Mouse (Mus musculus): ENCODE data around the gene Klhdc4.

Gene Klhdc4

GRCm38 (mm10) chr8:121806126-121806525 lies 23.2 kb downstream of the Klhdc4 start:
- no peak for DNase-seq

- no peak for DNase-seq
Observed at GRCm38 (mm10) chr8:121804829-121805228, 24.5 kb downstream of the Klhdc4 start.

- DNase-seq = no peak
Observed at GRCm38 (mm10) chr8:121798401-121798800, 31.0 kb downstream of the Klhdc4 start.

DNA sequence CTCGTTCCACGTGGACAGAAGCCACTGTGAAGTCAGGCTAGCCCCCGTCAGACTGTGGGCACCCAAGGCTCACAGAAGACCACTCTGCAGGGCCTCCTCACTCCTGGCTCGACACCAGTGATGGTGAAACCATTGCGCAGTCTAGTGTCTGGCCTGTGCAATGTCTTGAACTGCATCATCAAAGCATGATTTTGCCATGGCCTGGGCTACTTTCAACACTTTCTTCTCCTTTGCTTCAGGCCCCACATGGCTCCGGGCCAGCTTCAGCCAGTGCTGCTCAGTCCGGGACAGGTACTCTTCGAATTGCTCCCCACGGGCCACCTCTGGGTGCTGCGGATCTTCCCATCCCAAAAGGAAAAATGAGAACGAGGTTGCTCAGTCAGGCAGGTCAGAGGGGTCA lies 33.0 kb downstream of the Klhdc4 start:
- no peak for DNase-seq

DNA sequence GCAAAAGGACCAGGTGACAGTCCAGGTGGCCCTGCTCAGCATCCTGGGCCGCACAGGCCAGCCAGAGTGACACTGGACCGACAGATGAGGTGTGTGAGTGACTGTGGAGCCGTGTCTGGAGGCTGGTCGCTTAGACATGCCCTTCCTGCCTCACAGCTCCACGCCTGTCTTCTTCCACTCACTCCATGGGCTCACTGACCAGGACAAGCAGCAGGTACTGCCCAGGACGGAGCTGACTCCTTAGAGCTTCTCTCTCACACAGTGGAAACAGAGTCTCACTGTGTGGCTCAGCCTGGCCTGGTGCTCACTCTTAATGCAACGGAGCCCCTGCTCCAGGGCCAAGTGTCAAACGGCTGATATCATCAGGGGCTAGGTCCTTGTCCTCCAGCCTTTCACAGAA lies 33.9 kb downstream of the Klhdc4 start:
- no peak for DNase-seq

- DNase-seq = no peak
Observed at GRCm38 (mm10) chr8:121794151-121794550, 35.2 kb downstream of the Klhdc4 start.

GRCm38 (mm10) chr8:121792627-121793026 lies 36.7 kb downstream of the Klhdc4 start:
- DNase-seq = no peak

GRCm38 (mm10) chr8:121792159-121792558 lies 37.2 kb downstream of the Klhdc4 start:
- no peak for DNase-seq

- no peak for DNase-seq
Observed at GRCm38 (mm10) chr8:121788786-121789185, 40.6 kb downstream of the Klhdc4 start.

DNA sequence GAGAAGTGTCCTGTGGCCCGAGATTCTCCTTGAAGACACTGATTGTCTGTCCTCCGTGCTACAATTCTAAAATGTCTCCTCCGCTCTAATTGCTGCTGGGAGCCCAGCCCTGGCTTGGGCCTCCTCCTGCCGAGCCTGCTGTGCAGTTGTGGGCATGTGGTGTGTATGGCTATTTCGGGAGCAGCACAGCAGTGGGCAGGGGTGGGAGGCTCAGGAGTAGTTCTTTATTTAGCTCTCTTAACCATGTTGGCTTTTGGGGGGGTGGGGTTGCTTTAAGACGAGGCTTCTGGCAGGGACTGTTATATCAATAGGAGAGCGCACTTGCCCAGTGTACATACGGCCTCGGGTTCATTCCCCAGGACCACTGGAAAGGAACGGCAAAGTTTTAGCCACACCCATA lies 42.8 kb downstream of the Klhdc4 start:
- DNase-seq = no peak

GRCm38 (mm10) chr8:121782493-121782892 lies 46.9 kb downstream of the Klhdc4 start:
- no peak for DNase-seq

DNA sequence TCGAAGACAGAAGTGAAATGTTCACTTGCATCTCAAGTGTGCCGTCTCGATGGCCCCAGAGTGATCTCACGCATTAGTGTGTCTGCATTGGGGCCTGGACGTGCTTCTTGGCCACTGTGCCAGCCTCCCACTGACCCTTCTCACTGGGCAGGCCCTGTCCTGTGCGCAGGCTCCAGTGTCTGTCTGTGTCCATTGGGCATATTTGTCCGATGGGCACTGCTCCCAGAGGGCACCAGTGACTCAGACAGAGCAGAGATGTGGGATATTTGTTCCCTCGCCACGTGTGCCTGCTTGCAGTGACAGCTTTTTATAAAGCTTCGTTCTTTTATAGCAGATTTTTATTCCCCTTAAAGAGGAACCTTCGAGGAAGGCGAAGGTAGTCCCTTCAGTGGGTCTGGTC lies 55.5 kb downstream of the Klhdc4 start:
- no peak for DNase-seq

- DNase-seq = no peak
Observed at GRCm38 (mm10) chr8:121770845-121771752, 58.3 kb downstream of the Klhdc4 start.

GRCm38 (mm10) chr8:121769621-121770020 lies 59.7 kb downstream of the Klhdc4 start:
- no peak for DNase-seq

- DNase-seq = no peak
Observed at GRCm38 (mm10) chr8:121769095-121769494, 60.3 kb downstream of the Klhdc4 start.

GRCm38 (mm10) chr8:121765594-121766138 lies 63.7 kb downstream of the Klhdc4 start:
- DNase-seq = no peak

GRCm38 (mm10) chr8:121763700-121764013 lies 65.7 kb downstream of the Klhdc4 start:
- DNase-seq = no peak

GRCm38 (mm10) chr8:121762999-121763699 lies 66.2 kb downstream of the Klhdc4 start:
- DNase-seq = no peak

- peak; percentile 15 for DNase-seq
Observed at GRCm38 (mm10) chr8:121761480-121761879, 67.9 kb downstream of the Klhdc4 start.

- no peak for DNase-seq
Observed at GRCm38 (mm10) chr8:121760484-121760883, 68.9 kb downstream of the Klhdc4 start.

GRCm38 (mm10) chr8:121758470-121758869 lies 70.9 kb downstream of the Klhdc4 start:
- no peak for DNase-seq

GRCm38 (mm10) chr8:121751407-121751806 lies 78.0 kb downstream of the Klhdc4 start:
- peak; percentile 74 for DNase-seq

GRCm38 (mm10) chr8:121750512-121750911 lies 78.9 kb downstream of the Klhdc4 start:
- no peak for DNase-seq

DNA sequence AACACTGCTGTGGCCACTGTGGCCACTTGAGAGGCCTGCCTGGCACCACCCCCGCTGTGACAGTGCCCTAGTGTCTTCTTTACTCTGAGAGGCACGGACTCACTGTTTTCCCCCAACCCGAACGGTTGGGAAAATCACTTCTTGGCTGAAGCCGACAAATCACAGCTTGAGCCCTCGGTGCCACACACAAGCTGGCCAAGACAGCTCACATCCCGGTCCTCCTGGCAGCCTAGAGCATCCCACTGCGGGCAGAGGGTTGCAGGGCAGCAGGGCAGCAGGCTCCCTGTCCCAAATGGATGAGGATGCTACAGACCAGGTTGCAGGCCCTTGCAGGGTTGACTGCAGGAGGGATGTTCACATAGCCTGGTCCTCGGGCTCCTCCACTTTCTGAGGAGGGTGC lies 79.9 kb downstream of the Klhdc4 start:
- DNase-seq = no peak
